Mouse (Mus musculus) hindbrain, postnatal 0 days (tissue): ENCODE measurements at regions not wholly inside any gene's neighbourhood (a gene's known extent, or its start where the extent isn't known, plus 50 kb on each side); places are given as distances from the start of the nearest gene placed in this dataset.

Source experiments
- ATAC-seq: fragments of 200-750 bp; cut with Nextera tagmentation; 2 replicates; pipeline ENCODE4 v1.8.0; 2017; ENCODE audit warnings: mild to moderate bottlenecking, moderate TSS enrichment, moderate library complexity
- DNase-seq: peaks from one replicate; pipeline ENCODE4 v3.0.0-alpha.2; 2015; ENCODE audit warnings: low spot score
- H3K27ac ChIP-seq: fragments of 300-500 bp; sonication (generic); 2 replicates; pipeline ENCODE4 v1.5.1; 2014; ENCODE audit warnings: mild to moderate bottlenecking
- H3K27me3 ChIP-seq: fragments of 300-500 bp; sonication (generic); 2 replicates; pipeline ENCODE4 v1.6.1; 2014; ENCODE audit warnings: low read length, mixed read lengths; ENCODE audit not compliant: insufficient read depth
- H3K36me3 ChIP-seq: fragments of 300-500 bp; sonication (generic); 2 replicates; pipeline ENCODE4 v1.6.1; 2014; ENCODE audit warnings: low read length, mixed read lengths; ENCODE audit not compliant: insufficient read depth
- H3K4me1 ChIP-seq: fragments of 300-500 bp; sonication (generic); 2 replicates; pipeline ENCODE4 v1.6.1; 2014; ENCODE audit warnings: antibody characterized with exemption, low read length, mixed read lengths; ENCODE audit not compliant: insufficient read depth
- H3K4me2 ChIP-seq: fragments of 300-500 bp; sonication (generic); 2 replicates; pipeline ENCODE4 v1.6.1; 2014; ENCODE audit warnings: low read depth, mild to moderate bottlenecking, low read length, moderate library complexity, mixed read lengths
- H3K4me3 ChIP-seq: fragments of 300-500 bp; sonication (generic); 2 replicates; pipeline ENCODE4 v1.5.1; 2014; ENCODE audit warnings: low read length
- H3K9ac ChIP-seq: fragments of 300-500 bp; sonication (generic); replicated peaks from 2 replicates; pipeline ENCODE4 v1.6.1; 2014; ENCODE audit warnings: mild to moderate bottlenecking, low read length, moderate library complexity, mixed read lengths
- H3K9me3 ChIP-seq: fragments of 300-500 bp; sonication (generic); 2 replicates; pipeline ENCODE4 v1.6.1; 2016; ENCODE audit warnings: low read length, mixed read lengths
- CTCF ChIP-seq: IDR thresholded peaks from 2 replicates; pipeline ENCODE4 v1.5.1; 2016; ENCODE audit warnings: antibody characterized with exemption, control low read depth, low read depth
- WGBS: fragments of 180-500 bp; shearing (Covaris S2); extraction: QIAGEN DNeasy Blood & Tissue Kit; methylation state at CpG from one replicate; pipeline ENCODE4 v1.1.7; 2014; 5-methylcytosine and 5-hydroxymethylcytosine counted together

GRCm38 (mm10) chr13:15026601-15027000 lies 396.6 kb downstream of the AW209491 start:
- H3K36me3 ChIP-seq: no peaks in the 10 kb centered on the region
- H3K9ac ChIP-seq: no peak overlapping the region
- H3K9me3 ChIP-seq: no peaks in the 10 kb centered on the region
- DNase-seq (no peak), ATAC-seq (no peak)
- H3K4me1 ChIP-seq: no peaks in the 10 kb centered on the region
- no peak overlapping the region for H3K27ac ChIP-seq
- H3K27me3 ChIP-seq: no peaks in the 10 kb centered on the region
- H3K4me2 ChIP-seq: no peak overlapping the region
- H3K4me3 ChIP-seq: no peak overlapping the region
- 84% methylated on average over 2 of the region's 2 CpGs for WGBS
- no peak for TF ChIP-seq CTCF

GRCm38 (mm10) chr13:15052667-15053375 lies 410.2 kb upstream of the Gli3 start:
- DNase-seq (peak; percentile 41), ATAC-seq (peak; percentile 69; the same call in 1 of the 2 replicates)
- Histone ChIP-seq H3K27ac (0 out of 2 replicates have a peak overlapping the region, but pooled peaks have one; percentile 15), H3K36me3 (no peaks in the 10 kb centered on the region), H3K9me3 (no peaks in the 10 kb centered on the region), H3K9ac (no peak overlapping the region), H3K4me2 (no peak overlapping the region), H3K4me1 (no peaks in the 10 kb centered on the region), H3K27me3 (no peaks in the 10 kb centered on the region), H3K4me3 (no peak overlapping the region)
- WGBS: 35% methylated on average over 4 of the region's 4 CpGs
- no peak for TF ChIP-seq CTCF

DNA sequence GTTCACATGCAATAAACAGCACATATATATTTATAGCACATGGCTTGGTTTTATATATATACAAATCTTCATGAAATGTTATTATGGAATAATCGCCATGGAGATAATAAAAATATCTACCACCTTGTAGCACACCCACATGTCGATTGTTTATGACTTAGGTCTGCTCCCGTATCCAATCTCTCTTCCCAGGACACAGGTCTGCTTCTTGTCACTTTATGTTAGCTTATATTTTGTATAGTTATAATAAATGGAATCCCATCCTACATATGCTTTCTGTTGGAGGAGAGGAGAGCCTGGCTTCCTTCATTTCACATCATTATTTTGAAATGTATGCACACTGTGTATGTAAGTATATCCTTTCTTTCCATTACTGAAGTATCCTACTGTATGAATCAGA lies 408.3 kb upstream of the Gli3 start:
- Histone ChIP-seq H3K27ac (no peak overlapping the region), H3K36me3 (no peaks in the 10 kb centered on the region), H3K9ac (no peak overlapping the region), H3K4me1 (no peaks in the 10 kb centered on the region), H3K4me2 (no peak overlapping the region), H3K27me3 (no peaks in the 10 kb centered on the region), H3K4me3 (no peak overlapping the region), H3K9me3 (no peaks in the 10 kb centered on the region)
- 89% methylated on average over 3 of the region's 3 CpGs for WGBS
- no peak for TF ChIP-seq CTCF
- no peak for DNase-seq
- ATAC-seq: no peak

- H3K36me3 ChIP-seq: no peaks in the 10 kb centered on the region
- TF ChIP-seq CTCF: no peak
- no peak overlapping the region for H3K27ac ChIP-seq
- H3K27me3 ChIP-seq: no peaks in the 10 kb centered on the region
- peak; percentile 59 for DNase-seq
- no peaks in the 10 kb centered on the region for H3K4me1 ChIP-seq
- no peak overlapping the region for H3K4me2 ChIP-seq
- H3K9me3 ChIP-seq: no peaks in the 10 kb centered on the region
- WGBS: 59% methylated on average over 2 of the region's 2 CpGs
- H3K4me3 ChIP-seq: no peak overlapping the region
- no peak overlapping the region for H3K9ac ChIP-seq
- peak; percentile 62; the same call in 1 of the 2 replicates for ATAC-seq
Measured at GRCm38 (mm10) chr13:15078635-15079094, 384.4 kb upstream of the Gli3 start.

GRCm38 (mm10) chr13:15079148-15079547 lies 383.9 kb upstream of the Gli3 start:
- Histone ChIP-seq H3K4me1 (no peaks in the 10 kb centered on the region), H3K36me3 (no peaks in the 10 kb centered on the region), H3K9me3 (no peaks in the 10 kb centered on the region), H3K4me2 (no peak overlapping the region), H3K9ac (no peak overlapping the region), H3K27me3 (no peaks in the 10 kb centered on the region), H3K4me3 (no peak overlapping the region), H3K27ac (no peak overlapping the region)
- ATAC-seq: peak; percentile 66; the same call in 1 of the 2 replicates
- peak; percentile 54 for DNase-seq
- TF ChIP-seq CTCF: no peak

GRCm38 (mm10) chr13:15082255-15082932 lies 380.6 kb upstream of the Gli3 start:
- TF ChIP-seq CTCF: no peak
- no peak overlapping the region for H3K4me2 ChIP-seq
- H3K27ac ChIP-seq: no peak overlapping the region
- no peak overlapping the region for H3K9ac ChIP-seq
- no peaks in the 10 kb centered on the region for H3K36me3 ChIP-seq
- no peak for DNase-seq
- no peaks in the 10 kb centered on the region for H3K27me3 ChIP-seq
- no peaks in the 10 kb centered on the region for H3K4me1 ChIP-seq
- WGBS: 92% methylated on average over 2 of the region's 2 CpGs
- no peak for ATAC-seq
- H3K4me3 ChIP-seq: no peak overlapping the region
- H3K9me3 ChIP-seq: no peaks in the 10 kb centered on the region

- H3K27ac ChIP-seq: no peak overlapping the region
- no peak overlapping the region for H3K9ac ChIP-seq
- no peaks in the 10 kb centered on the region for H3K4me1 ChIP-seq
- no peaks in the 10 kb centered on the region for H3K27me3 ChIP-seq
- H3K4me2 ChIP-seq: no peak overlapping the region
- TF ChIP-seq CTCF: no peak
- H3K4me3 ChIP-seq: no peak overlapping the region
- DNase-seq (no peak), ATAC-seq (no peak)
- WGBS: 83% methylated on average over 1 of the region's 1 CpGs
- H3K36me3 ChIP-seq: no peaks in the 10 kb centered on the region
- no peaks in the 10 kb centered on the region for H3K9me3 ChIP-seq
Measured at GRCm38 (mm10) chr13:15094836-15095235, 368.2 kb upstream of the Gli3 start.
